Mouse (Mus musculus) midbrain, embryonic 13.5 days (tissue): Measurements from ENCODE around the gene Fcrl6. TPM values are rescaled to one million over a fixed set of nuclear protein-coding genes. Genes with fewer than 3 reads are reported as not detected.
A peak's percentile ranks its signal among the peaks of the same experiment; 100 is the strongest.

Experiments used
- ATAC-seq: fragments of 200-750 bp; cut with Nextera tagmentation; 2 replicates; pipeline ENCODE4 v1.8.0; 2017; ENCODE audit warnings: mild to moderate bottlenecking, moderate TSS enrichment, moderate library complexity
- H3K27ac ChIP-seq: fragments of 300-500 bp; sonication (generic); 2 replicates; pipeline ENCODE4 v1.5.1; 2015; ENCODE audit warnings: inconsistent platforms, mild to moderate bottlenecking, moderate library complexity
- H3K27me3 ChIP-seq: fragments of 300-500 bp; sonication (generic); 2 replicates; pipeline ENCODE4 v1.6.1; 2015; ENCODE audit warnings: mild to moderate bottlenecking, inconsistent platforms
- H3K36me3 ChIP-seq: fragments of 300-500 bp; sonication (generic); 2 replicates; pipeline ENCODE4 v1.6.1; 2015; ENCODE audit warnings: mild to moderate bottlenecking, inconsistent platforms
- H3K4me1 ChIP-seq: fragments of 300-500 bp; sonication (generic); replicated peaks from 2 replicates; pipeline ENCODE4 v1.6.1; 2015; ENCODE audit warnings: inconsistent platforms
- H3K4me2 ChIP-seq: fragments of 300-500 bp; sonication (generic); replicated peaks from 2 replicates; pipeline ENCODE4 v1.6.1; 2015; ENCODE audit warnings: moderate library complexity, mild to moderate bottlenecking, inconsistent platforms
- H3K4me3 ChIP-seq: fragments of 300-500 bp; sonication (generic); replicated peaks from 2 replicates; pipeline ENCODE4 v1.5.1; 2015; ENCODE audit warnings: mild to moderate bottlenecking, inconsistent platforms
- H3K9ac ChIP-seq: fragments of 300-500 bp; sonication (generic); replicated peaks from 2 replicates; pipeline ENCODE4 v1.6.1; 2015; ENCODE audit warnings: mild to moderate bottlenecking, inconsistent platforms
- H3K9me3 ChIP-seq: fragments of 300-500 bp; sonication (generic); 2 replicates; pipeline ENCODE4 v1.6.1; 2016; ENCODE audit warnings: mild to moderate bottlenecking, inconsistent platforms
- WGBS: fragments of 180-500 bp; shearing (Covaris S2); methylation state at CpG from one replicate; pipeline ENCODE4 v1.1.7; 2015; 5-methylcytosine and 5-hydroxymethylcytosine counted together
- polyA plus RNA-seq: library from polyadenylated mRNA; unstranded; fragments of >200 nt; fragmentation: Nextera tagmentation; extraction: Ambion mirVana; gene quantifications from 2 replicates; pipeline ENCODE4 v1.2.1, GENCODE M21; 2015

Fcrl6 gene
- not detected in 2 replicates for polyA plus RNA-seq

DNA sequence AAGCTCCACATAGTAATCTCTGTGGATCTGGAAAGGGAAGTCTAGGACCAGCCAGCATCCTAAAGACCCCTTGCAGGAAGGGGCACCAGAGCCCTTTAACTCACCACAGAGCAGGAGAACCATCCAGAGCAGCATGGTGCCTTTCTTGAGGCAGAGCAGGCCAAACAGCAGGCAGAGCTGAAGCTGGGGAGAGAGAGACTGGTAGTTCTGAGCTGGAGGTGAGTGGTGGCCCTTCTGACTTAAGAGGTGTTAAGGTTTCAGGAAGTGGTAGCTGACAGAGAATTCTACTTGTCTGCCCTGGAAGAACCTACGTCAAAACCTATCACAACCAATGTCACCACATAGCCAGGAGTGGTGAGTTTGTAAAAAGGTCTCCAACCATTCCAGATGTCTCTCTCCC, at the start of gene Fcrl6:
Gene Fcrl6, minus strand, starts transcription at position 226 of the 400 bp plus-strand sequence.
- Histone ChIP-seq H3K4me3 (no peak within 1 kb of the TSS), H3K9ac (no peak within 1 kb of the TSS), H3K9me3 (no peaks in the 10 kb centered on the region), H3K27me3 (no peaks in the 10 kb centered on the region), H3K36me3 (no peaks in the 10 kb centered on the region), H3K27ac (no peak within 1 kb of the TSS), H3K4me2 (no peak within 1 kb of the TSS), H3K4me1 (no peaks in the 10 kb centered on the region)
- WGBS, result 81% methylated on average over 1 of the region's 1 CpGs
- ATAC-seq, result no peak

- Histone ChIP-seq H3K4me3 (no peak overlapping the region), H3K4me2 (no peak overlapping the region), H3K4me1 (peaks cover 6% of the 10 kb centered on the region), H3K36me3 (no peaks in the 10 kb centered on the region), H3K9ac (no peak overlapping the region), H3K27me3 (no peaks in the 10 kb centered on the region), H3K9me3 (no peaks in the 10 kb centered on the region), H3K27ac (no peak overlapping the region)
- 90% methylated on average over 10 of the region's 10 CpGs for WGBS
- ATAC-seq, result no peak
Measured at GRCm38 (mm10) chr1:172651288-172651987, 49.1 kb upstream of the Fcrl6 start.

DNA sequence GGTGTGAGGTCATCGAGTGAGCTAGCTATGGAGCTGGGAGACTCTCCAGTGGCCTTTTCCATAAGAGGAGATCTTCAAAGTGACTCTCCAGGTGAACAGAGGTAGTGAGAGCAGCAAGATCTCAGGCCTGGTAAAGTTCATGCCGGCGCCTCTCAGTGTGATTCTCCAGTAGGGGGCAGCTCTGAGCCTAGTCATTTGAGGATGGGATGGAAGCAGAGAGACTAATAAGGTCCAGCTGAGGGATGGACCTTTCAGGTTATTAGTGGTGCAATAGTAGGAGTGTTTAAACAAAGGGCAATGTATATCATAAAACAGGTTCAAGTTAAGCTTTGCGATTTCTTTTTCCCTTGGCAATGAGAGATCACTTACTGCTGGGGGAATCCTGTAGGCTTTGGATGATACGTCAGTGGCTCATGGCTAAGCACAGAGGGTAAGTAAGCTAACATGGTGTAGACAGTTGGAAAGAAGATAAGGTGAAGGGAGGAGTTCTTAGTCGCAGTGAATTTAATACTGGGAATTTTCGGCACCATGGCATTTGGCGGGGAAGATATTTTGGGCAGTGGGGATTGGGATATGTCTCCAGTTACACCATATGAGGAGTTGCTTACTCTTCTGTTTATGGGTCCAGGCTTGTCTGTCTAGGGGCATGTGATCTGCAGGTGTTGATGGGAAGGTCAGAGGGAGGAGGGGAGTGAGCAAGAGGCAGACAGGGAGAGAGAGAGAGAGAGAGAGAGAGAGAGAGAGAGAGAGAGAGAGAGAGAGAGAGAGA, 48.4 kb upstream of the Fcrl6 start:
- Histone ChIP-seq H3K36me3 (no peaks in the 10 kb centered on the region), H3K4me2 (no peak overlapping the region), H3K27me3 (no peaks in the 10 kb centered on the region), H3K4me1 (peaks cover 6% of the 10 kb centered on the region), H3K9me3 (no peaks in the 10 kb centered on the region), H3K9ac (no peak overlapping the region), H3K4me3 (no peak overlapping the region), H3K27ac (no peak overlapping the region)
- no peak for ATAC-seq
- 66% methylated on average over 8 of the region's 8 CpGs for WGBS

DNA sequence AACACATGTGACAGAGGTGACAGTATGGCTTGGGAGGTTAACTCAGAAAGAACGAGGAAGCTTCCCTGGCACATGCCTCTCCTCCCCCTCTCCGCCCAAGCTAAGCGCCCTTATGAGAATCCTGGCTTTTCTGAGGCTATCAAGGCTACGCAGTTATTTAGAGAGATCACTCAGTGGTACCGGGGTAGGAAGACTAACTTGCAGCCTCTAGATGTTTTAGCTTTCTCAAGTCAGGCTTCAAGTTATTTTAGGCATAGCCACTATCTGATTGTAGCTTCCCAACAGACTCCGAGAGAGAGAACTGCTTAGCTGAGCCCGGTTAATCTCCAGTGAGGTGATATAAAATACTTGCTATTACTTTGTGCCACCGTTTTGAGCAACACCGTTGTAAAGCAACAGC, 47.0 kb upstream of the Fcrl6 start:
- Histone ChIP-seq H3K9me3 (no peaks in the 10 kb centered on the region), H3K4me2 (no peak overlapping the region), H3K4me3 (no peak overlapping the region), H3K27me3 (no peaks in the 10 kb centered on the region), H3K4me1 (peaks cover 6% of the 10 kb centered on the region), H3K9ac (no peak overlapping the region), H3K27ac (no peak overlapping the region), H3K36me3 (no peaks in the 10 kb centered on the region)
- ATAC-seq, result no peak
- 86% methylated on average over 9 of the region's 9 CpGs for WGBS

DNA sequence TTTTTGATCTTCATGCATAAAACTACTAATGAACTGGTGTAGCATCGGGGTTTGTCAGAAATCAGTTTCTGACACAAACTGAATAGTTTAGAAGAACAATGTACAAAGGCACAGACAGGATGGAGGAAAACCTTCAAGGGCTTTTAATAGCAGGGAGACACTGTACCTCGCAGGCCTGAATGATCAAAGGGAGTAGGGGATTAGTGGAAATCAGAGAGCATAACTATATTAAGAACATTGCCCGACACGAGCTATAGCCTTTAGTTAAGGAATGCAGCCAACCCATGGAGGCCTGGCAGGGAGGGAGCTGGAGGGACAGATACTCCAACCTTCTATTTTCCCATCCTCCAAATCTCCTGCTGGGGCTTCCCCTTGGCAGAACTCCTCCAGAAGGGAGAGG, 44.9 kb upstream of the Fcrl6 start:
- WGBS, result 22% methylated on average over 4 of the region's 4 CpGs
- no peak for ATAC-seq

GRCm38 (mm10) chr1:172638781-172639180, 36.4 kb upstream of the Fcrl6 start:
- H3K4me1 ChIP-seq, result no peaks in the 10 kb centered on the region
- no peaks in the 10 kb centered on the region for H3K36me3 ChIP-seq
- H3K27me3 ChIP-seq, result no peaks in the 10 kb centered on the region
- no peak overlapping the region for H3K9ac ChIP-seq
- H3K9me3 ChIP-seq, result no peaks in the 10 kb centered on the region
- H3K27ac ChIP-seq, result no peak overlapping the region
- H3K4me3 ChIP-seq, result no peak overlapping the region
- H3K4me2 ChIP-seq, result no peak overlapping the region
- WGBS, result 77% methylated on average over 2 of the region's 2 CpGs
- ATAC-seq, result no peak

More for the DNA sequence above, 44.9 kb upstream of the Fcrl6 start:
- Histone ChIP-seq H3K36me3 (no peaks in the 10 kb centered on the region), H3K27me3 (no peaks in the 10 kb centered on the region), H3K4me2 (no peak overlapping the region), H3K4me1 (peaks cover 6% of the 10 kb centered on the region), H3K9ac (no peak overlapping the region), H3K4me3 (no peak overlapping the region), H3K9me3 (no peaks in the 10 kb centered on the region), H3K27ac (no peak overlapping the region)

- 0 out of 2 replicates have a peak, but pooled peaks cover 3% of the 10 kb centered on the region for H3K4me1 ChIP-seq
- no peaks in the 10 kb centered on the region for H3K9me3 ChIP-seq
- no peak overlapping the region for H3K9ac ChIP-seq
- ATAC-seq, result no peak
- 80% methylated on average over 4 of the region's 4 CpGs for WGBS
- H3K27ac ChIP-seq, result no peak overlapping the region
- H3K36me3 ChIP-seq, result no peaks in the 10 kb centered on the region
- no peaks in the 10 kb centered on the region for H3K27me3 ChIP-seq
- H3K4me3 ChIP-seq, result no peak overlapping the region
- H3K4me2 ChIP-seq, result no peak overlapping the region
Measured at GRCm38 (mm10) chr1:172637801-172638200, 35.5 kb upstream of the Fcrl6 start.

- Histone ChIP-seq H3K27ac (no peak overlapping the region), H3K9ac (no peak overlapping the region), H3K4me3 (no peak overlapping the region), H3K27me3 (no peaks in the 10 kb centered on the region), H3K4me1 (0 out of 2 replicates have a peak, but pooled peaks cover 6% of the 10 kb centered on the region), H3K9me3 (no peaks in the 10 kb centered on the region), H3K4me2 (no peak overlapping the region), H3K36me3 (no peaks in the 10 kb centered on the region)
- ATAC-seq, result no peak
- 93% methylated on average over 5 of the region's 5 CpGs for WGBS
Measured at GRCm38 (mm10) chr1:172636266-172636665, 33.9 kb upstream of the Fcrl6 start.

GRCm38 (mm10) chr1:172635258-172635657, 32.9 kb upstream of the Fcrl6 start:
- Histone ChIP-seq H3K9ac (no peak overlapping the region), H3K27me3 (no peaks in the 10 kb centered on the region), H3K9me3 (no peaks in the 10 kb centered on the region), H3K4me3 (no peak overlapping the region), H3K4me1 (0 out of 2 replicates have a peak, but pooled peaks cover 6% of the 10 kb centered on the region), H3K4me2 (no peak overlapping the region), H3K36me3 (no peaks in the 10 kb centered on the region), H3K27ac (no peak overlapping the region)
- 71% methylated on average over 4 of the region's 4 CpGs for WGBS
- ATAC-seq, result no peak

DNA sequence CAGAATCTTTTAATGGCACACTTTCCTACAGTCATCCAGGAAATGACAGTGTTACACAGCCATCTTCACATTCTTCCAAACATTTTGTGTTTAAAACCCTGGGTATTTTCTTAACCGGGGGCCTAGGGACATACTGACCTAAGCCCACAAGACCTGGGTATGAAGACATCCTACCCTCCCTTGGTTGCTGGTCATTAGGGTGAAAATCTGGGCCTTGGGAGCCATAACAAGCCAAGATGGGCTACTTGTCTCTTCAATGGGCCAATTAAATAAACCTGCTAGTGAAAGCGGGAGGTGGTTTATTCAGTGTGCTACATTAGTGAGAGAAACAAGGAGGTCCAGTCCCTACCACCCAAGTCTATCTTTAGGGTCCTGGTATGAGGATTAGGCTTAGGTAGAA, 31.8 kb upstream of the Fcrl6 start:
- Histone ChIP-seq H3K9ac (no peak overlapping the region), H3K9me3 (no peaks in the 10 kb centered on the region), H3K4me1 (0 out of 2 replicates have a peak, but pooled peaks cover 6% of the 10 kb centered on the region), H3K4me3 (no peak overlapping the region), H3K36me3 (no peaks in the 10 kb centered on the region), H3K27ac (no peak overlapping the region), H3K4me2 (no peak overlapping the region), H3K27me3 (no peaks in the 10 kb centered on the region)
- WGBS, result 92% methylated on average over 2 of the region's 2 CpGs
- no peak for ATAC-seq

DNA sequence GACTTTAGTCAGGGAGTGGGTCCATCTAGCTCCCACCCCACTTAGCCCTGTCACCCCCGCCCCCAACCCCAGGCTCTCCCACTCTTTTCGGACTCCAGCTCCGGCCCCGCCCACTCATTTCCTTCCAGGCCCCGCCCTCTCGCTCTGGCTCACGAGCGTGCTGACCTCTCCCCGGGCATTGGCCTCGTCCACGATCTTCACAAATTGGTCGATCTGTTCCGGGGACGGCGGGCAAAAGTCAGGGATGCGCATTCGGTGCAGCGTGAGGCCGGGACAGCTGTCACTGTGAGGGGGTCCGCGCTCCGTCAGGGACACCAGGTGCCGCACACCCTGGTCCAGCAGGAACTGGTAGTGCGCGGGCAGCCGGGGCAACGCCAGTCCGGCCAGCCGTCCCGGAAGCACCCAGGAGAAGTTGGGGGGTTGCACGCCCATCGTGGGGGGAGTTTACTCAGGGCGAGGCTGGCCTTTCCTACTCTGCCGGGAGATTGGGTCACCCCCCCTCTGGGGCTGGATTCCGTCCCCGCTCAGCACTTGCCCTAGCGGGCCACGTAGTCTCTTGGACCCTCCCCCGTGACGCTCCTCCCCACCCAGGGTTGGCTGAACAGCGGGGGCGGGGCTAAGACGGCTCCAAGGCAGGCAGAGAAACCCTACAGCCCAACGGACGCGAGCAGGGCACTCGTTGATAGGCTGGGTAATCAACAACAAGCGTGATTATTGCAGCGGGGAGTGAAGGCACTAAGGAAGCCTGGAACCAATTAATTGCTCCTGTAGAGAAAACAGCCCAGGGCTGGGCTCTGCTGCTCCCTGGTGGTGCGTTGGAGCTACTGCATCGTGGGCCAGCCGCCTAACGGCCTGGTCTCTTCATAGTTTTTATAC, 30.3 kb upstream of the Fcrl6 start, which contains the start of gene Dusp23:
Gene Dusp23, minus strand, starts transcription at position 512 of the 876 bp plus-strand sequence.
- H3K4me3 ChIP-seq, result peak within 1 kb of the TSS; percentile 70
- peak within 1 kb of the TSS; percentile 71 for H3K9ac ChIP-seq
- no peaks in the 10 kb centered on the region for H3K27me3 ChIP-seq
- H3K4me2 ChIP-seq, result peak within 1 kb of the TSS; percentile 79
- peak; percentile 98 for ATAC-seq
- H3K4me1 ChIP-seq, result 0 out of 2 replicates have a peak, but pooled peaks cover 6% of the 10 kb centered on the region
- H3K36me3 ChIP-seq, result no peaks in the 10 kb centered on the region
- H3K9me3 ChIP-seq, result no peaks in the 10 kb centered on the region
- peak within 1 kb of the TSS; percentile 72 for H3K27ac ChIP-seq
- under 1% methylated on average over 53 of the region's 53 CpGs for WGBS
